Mouse (Mus musculus) limb, embryonic 14.5 days (tissue): ENCODE data around the gene Usp43. TPM values are rescaled to one million over a fixed set of nuclear protein-coding genes. Genes with fewer than 3 reads are reported as not detected.

Experiments used
- ATAC-seq: fragments of 200-750 bp; cut with Nextera tagmentation; 2 replicates; pipeline ENCODE4 v1.8.0; 2017; ENCODE audit warnings: low read depth, moderate number of reproducible peaks, moderate TSS enrichment; ENCODE audit not compliant: low FRiP score
- DNase-seq: peaks from one replicate; pipeline ENCODE4 v3.0.0-alpha.2; 2015; ENCODE audit warnings: low spot score
- H3K27ac ChIP-seq: fragments of 300-500 bp; sonication (generic); replicated peaks from 2 replicates; pipeline ENCODE4 v1.5.1; 2014; ENCODE audit warnings: low read depth, mild to moderate bottlenecking, low read length, moderate library complexity, mixed read lengths
- H3K27me3 ChIP-seq: fragments of 300-500 bp; sonication (generic); 2 replicates; pipeline ENCODE4 v1.6.1; 2014; ENCODE audit warnings: low read length, mixed read lengths; ENCODE audit not compliant: control insufficient read depth, insufficient read depth
- H3K36me3 ChIP-seq: fragments of 300-500 bp; sonication (generic); 2 replicates; pipeline ENCODE4 v1.6.1; 2014; ENCODE audit warnings: mild to moderate bottlenecking, low read length, moderate library complexity, mixed read lengths; ENCODE audit not compliant: control insufficient read depth, insufficient read depth
- H3K4me1 ChIP-seq: fragments of 300-500 bp; sonication (generic); 2 replicates; pipeline ENCODE4 v1.6.1; 2014; ENCODE audit warnings: antibody characterized with exemption, low read length, mixed read lengths; ENCODE audit not compliant: control insufficient read depth, insufficient read depth
- H3K4me2 ChIP-seq: fragments of 300-500 bp; sonication (generic); replicated peaks from 2 replicates; pipeline ENCODE4 v1.6.1; 2014; ENCODE audit warnings: low read depth, mild to moderate bottlenecking, low read length, moderate library complexity; ENCODE audit not compliant: severe bottlenecking
- H3K4me3 ChIP-seq: fragments of 300-500 bp; sonication (generic); replicated peaks from 2 replicates; pipeline ENCODE4 v1.5.1; 2014; ENCODE audit warnings: low read length
- H3K9ac ChIP-seq: fragments of 300-500 bp; sonication (generic); 2 replicates; pipeline ENCODE4 v1.6.1; 2014; ENCODE audit warnings: mild to moderate bottlenecking, low read depth, low read length, moderate library complexity; ENCODE audit not compliant: severe bottlenecking
- H3K9me3 ChIP-seq: fragments of 300-500 bp; sonication (generic); 2 replicates; pipeline ENCODE4 v1.6.1; 2016; ENCODE audit warnings: low read length; ENCODE audit not compliant: control insufficient read depth
- POLR2A ChIP-seq: fragments of 200-500 bp; IDR thresholded peaks from 2 replicates; pipeline ENCODE4 v1.8.0; 2012; ENCODE audit warnings: inconsistent platforms, mild to moderate bottlenecking, moderate library complexity, borderline replicate concordance; ENCODE audit not compliant: insufficient read depth, insufficient read length; ENCODE audit errors: extremely low read depth
- WGBS: fragments of 180-500 bp; shearing (Covaris S2); extraction: QIAGEN DNeasy Blood & Tissue Kit; methylation state at CpG from one replicate; pipeline ENCODE4 v1.1.7; 2014; 5-methylcytosine and 5-hydroxymethylcytosine counted together
- polyA plus RNA-seq, 2 experiments: library from polyadenylated mRNA; depleted of rRNA in 1 of 2; stranded (reverse) in 1 of 2; unstranded in 1 of 2; fragments of >200 nt; fragmentation: Nextera tagmentation in 1 of 2; extraction: Ambion mirVana in 1 of 2; gene quantifications; 2 replicates each; pipeline versions ENCODE4 v1.2.1 to v1.2.3; 2012 to 2014

The Usp43 gene
- polyA plus RNA-seq, 2 experiments, result 1.8 to 1.9 TPM

GRCm38 (mm10) chr11:67861399-67861838, 60.5 kb downstream of the Usp43 start:
- Histone ChIP-seq H3K36me3 (no peaks in the 10 kb centered on the region), H3K4me1 (no peaks in the 10 kb centered on the region), H3K27me3 (no peaks in the 10 kb centered on the region), H3K4me3 (no peak overlapping the region), H3K4me2 (no peak overlapping the region), H3K9ac (no peak overlapping the region), H3K9me3 (no peaks in the 10 kb centered on the region), H3K27ac (no peak overlapping the region)
- 7% methylated on average over 7 of the region's 7 CpGs for WGBS
- DNase-seq (no peak), ATAC-seq (no peak)
- no peak for TF ChIP-seq POLR2A

GRCm38 (mm10) chr11:67860743-67861398, 61.1 kb downstream of the Usp43 start:
- no peak overlapping the region for H3K27ac ChIP-seq
- no peaks in the 10 kb centered on the region for H3K36me3 ChIP-seq
- no peaks in the 10 kb centered on the region for H3K9me3 ChIP-seq
- no peaks in the 10 kb centered on the region for H3K4me1 ChIP-seq
- no peak for ATAC-seq
- H3K4me3 ChIP-seq, result no peak overlapping the region
- DNase-seq, result no peak
- no peak overlapping the region for H3K9ac ChIP-seq
- no peak for TF ChIP-seq POLR2A
- H3K27me3 ChIP-seq, result no peaks in the 10 kb centered on the region
- H3K4me2 ChIP-seq, result no peak overlapping the region
- WGBS, result 54% methylated on average over 7 of the region's 7 CpGs

- 76% methylated on average over 9 of the region's 9 CpGs for WGBS
- Histone ChIP-seq H3K9me3 (no peaks in the 10 kb centered on the region), H3K36me3 (no peaks in the 10 kb centered on the region), H3K4me1 (no peaks in the 10 kb centered on the region), H3K4me3 (no peak overlapping the region), H3K9ac (no peak overlapping the region), H3K27ac (no peak overlapping the region), H3K4me2 (no peak overlapping the region), H3K27me3 (no peaks in the 10 kb centered on the region)
- DNase-seq, result no peak
- no peak for ATAC-seq
- no peak for TF ChIP-seq POLR2A
Observed at GRCm38 (mm10) chr11:67858518-67858917, 63.4 kb downstream of the Usp43 start.

GRCm38 (mm10) chr11:67855035-67855434, 66.9 kb downstream of the Usp43 start:
- no peak overlapping the region for H3K27ac ChIP-seq
- TF ChIP-seq POLR2A, result no peak
- H3K4me2 ChIP-seq, result no peak overlapping the region
- no peak overlapping the region for H3K4me3 ChIP-seq
- 38% methylated on average over 2 of the region's 2 CpGs for WGBS
- no peaks in the 10 kb centered on the region for H3K27me3 ChIP-seq
- no peak overlapping the region for H3K9ac ChIP-seq
- H3K4me1 ChIP-seq, result peaks cover 5% of the 10 kb centered on the region
- no peak for ATAC-seq
- no peak for DNase-seq
- H3K9me3 ChIP-seq, result no peaks in the 10 kb centered on the region
- H3K36me3 ChIP-seq, result no peaks in the 10 kb centered on the region

- Histone ChIP-seq H3K4me2 (no peak overlapping the region), H3K4me3 (no peak overlapping the region), H3K36me3 (no peaks in the 10 kb centered on the region), H3K27ac (no peak overlapping the region), H3K4me1 (peaks cover 5% of the 10 kb centered on the region), H3K27me3 (no peaks in the 10 kb centered on the region), H3K9me3 (no peaks in the 10 kb centered on the region), H3K9ac (no peak overlapping the region)
- no peak for ATAC-seq
- TF ChIP-seq POLR2A, result no peak
- 42% methylated on average over 6 of the region's 6 CpGs for WGBS
- DNase-seq, result no peak
Observed at GRCm38 (mm10) chr11:67853996-67854395, 68.0 kb downstream of the Usp43 start.
